Mouse (Mus musculus): ENCODE measurements around the gene Apoa4.

The Apoa4 gene

GRCm38 (mm10) chr9:46227064-46227614 lies 13.4 kb upstream of the Apoa4 start:
- DNase-seq (ENCODE audit: extremely low spot score): no peak

GRCm38 (mm10) chr9:46228491-46228890 lies 12.0 kb upstream of the Apoa4 start, which contains the start of gene Apoa1:
Gene Apoa1 (plus strand): TSS chr9:46228580.
- no peak for DNase-seq (ENCODE audit: extremely low spot score)

- peak; percentile 84 for DNase-seq (ENCODE audit: extremely low spot score)
These were observed 10.7 kb upstream of the Apoa4 start for GRCm38 (mm10) chr9:46229573-46230449.

GRCm38 (mm10) chr9:46230450-46230975 lies 10.0 kb upstream of the Apoa4 start:
- no peak for DNase-seq (ENCODE audit: extremely low spot score)

GRCm38 (mm10) chr9:46235196-46235595 lies 5.3 kb upstream of the Apoa4 start:
- no peak for DNase-seq (ENCODE audit: extremely low spot score)

GRCm38 (mm10) chr9:46235596-46235648 lies 5.1 kb upstream of the Apoa4 start, which contains the start of gene Apoc3:
Gene Apoc3 (minus strand): TSS chr9:46235636.
- DNase-seq (ENCODE audit: extremely low spot score): no peak

GRCm38 (mm10) chr9:46235649-46236048 lies 4.8 kb upstream of the Apoa4 start:
- no peak for DNase-seq (ENCODE audit: extremely low spot score)

- no peak for DNase-seq (ENCODE audit: extremely low spot score)
These were observed 1.6 kb upstream of the Apoa4 start for GRCm38 (mm10) chr9:46238850-46239249.

- DNase-seq (ENCODE audit: extremely low spot score): no peak
These were observed 1.3 kb downstream of the Apoa4 start for GRCm38 (mm10) chr9:46241818-46242217.

GRCm38 (mm10) chr9:46243122-46243521 lies 2.6 kb downstream of the Apoa4 start:
- no peak for DNase-seq (ENCODE audit: extremely low spot score)

- DNase-seq (ENCODE audit: extremely low spot score): no peak
These were observed 3.1 kb downstream of the Apoa4 start for GRCm38 (mm10) chr9:46243584-46243983.

GRCm38 (mm10) chr9:46246752-46247324 lies 6.3 kb downstream of the Apoa4 start:
- DNase-seq (ENCODE audit: extremely low spot score): peak; percentile 80

- no peak for DNase-seq (ENCODE audit: extremely low spot score)
These were observed 15.7 kb downstream of the Apoa4 start for GRCm38 (mm10) chr9:46256177-46256576.

- no peak for DNase-seq (ENCODE audit: extremely low spot score)
These were observed 16.3 kb downstream of the Apoa4 start for GRCm38 (mm10) chr9:46256658-46257385.

GRCm38 (mm10) chr9:46257546-46257945 lies 17.1 kb downstream of the Apoa4 start:
- DNase-seq (ENCODE audit: extremely low spot score): no peak

- no peak for DNase-seq (ENCODE audit: extremely low spot score)
These were observed 18.6 kb downstream of the Apoa4 start for GRCm38 (mm10) chr9:46259111-46259510.

GRCm38 (mm10) chr9:46261131-46261530 lies 20.6 kb downstream of the Apoa4 start:
- DNase-seq (ENCODE audit: extremely low spot score): no peak

GRCm38 (mm10) chr9:46268343-46268873 lies 27.9 kb downstream of the Apoa4 start, which contains the start of gene Apoa5:
Gene Apoa5 (plus strand): TSS chr9:46268633.
- no peak for DNase-seq (ENCODE audit: extremely low spot score)

- DNase-seq (ENCODE audit: extremely low spot score): no peak
These were observed 28.6 kb downstream of the Apoa4 start for GRCm38 (mm10) chr9:46269125-46269524.

GRCm38 (mm10) chr9:46270782-46271181 lies 30.3 kb downstream of the Apoa4 start:
- no peak for DNase-seq (ENCODE audit: extremely low spot score)

- no peak for DNase-seq (ENCODE audit: extremely low spot score)
These were observed 31.6 kb downstream of the Apoa4 start for GRCm38 (mm10) chr9:46272070-46272469.

Data from embryo, embryonic 9.5 days (tissue).